Mouse (Mus musculus): ENCODE data around the gene Chkb. TPM values are rescaled to one million over a fixed set of nuclear protein-coding genes. Genes with fewer than 3 reads are reported as not detected.

Chkb gene
- total and polyA plus RNA-seq, 2 experiments from 2014 or later: 65.4 to 105 TPM

GRCm38 (mm10) chr15:89454857-89455256, 25.1 kb upstream of the Chkb start:
- peaks cover 9% of the 10 kb centered on the region for H3K4me1 ChIP-seq (ENCODE audit: insufficient read depth, low read length)
- 20% methylated on average over 4 of the region's 6 CpGs for WGBS
- H3K4me3 ChIP-seq (ENCODE audit: low read length): peak overlapping the region; percentile 66
- TF ChIP-seq CTCF (IDR thresholded peaks at IDR 0.05; ENCODE audit: low read depth): no peak
- H3K36me3 ChIP-seq (ENCODE audit: insufficient read depth, low read length): peaks cover 31% of the 10 kb centered on the region
- no peaks in the 10 kb centered on the region for H3K27me3 ChIP-seq (ENCODE audit: insufficient read depth, low read length)
- H3K9ac ChIP-seq (replicated peaks; ENCODE audit: low read length): peak overlapping the region; percentile 80
- no peaks in the 10 kb centered on the region for H3K9me3 ChIP-seq (ENCODE audit: low read length)
- H3K4me2 ChIP-seq (ENCODE audit: low read depth, low read length): peak overlapping the region; percentile 75
- peak overlapping the region; percentile 90 for H3K27ac ChIP-seq
- DNase-seq (ENCODE audit: low spot score): no peak
- peak; percentile 25; the same call in 1 of the 2 replicates for ATAC-seq

GRCm38 (mm10) chr15:89453865-89454478, 24.3 kb upstream of the Chkb start, which contains the start of gene Mapk8ip2:
Gene Mapk8ip2, plus strand, starts transcription at chr15:89453913.
- H3K9me3 ChIP-seq (ENCODE audit: low read length): no peaks in the 10 kb centered on the region
- peak within 1 kb of the TSS; percentile 90 for H3K27ac ChIP-seq
- under 1% methylated on average over 52 of the region's 53 CpGs for WGBS
- no peak for TF ChIP-seq CTCF (IDR thresholded peaks at IDR 0.05; ENCODE audit: low read depth)
- peaks cover 9% of the 10 kb centered on the region for H3K4me1 ChIP-seq (ENCODE audit: insufficient read depth, low read length)
- no peaks in the 10 kb centered on the region for H3K27me3 ChIP-seq (ENCODE audit: insufficient read depth, low read length)
- peak within 1 kb of the TSS; percentile 66 for H3K4me3 ChIP-seq (ENCODE audit: low read length)
- peaks cover 23% of the 10 kb centered on the region for H3K36me3 ChIP-seq (ENCODE audit: insufficient read depth, low read length)
- peak within 1 kb of the TSS; percentile 75 for H3K4me2 ChIP-seq (ENCODE audit: low read depth, low read length)
- DNase-seq (ENCODE audit: low spot score) (peak; percentile 73), ATAC-seq (peak; percentile 80)
- H3K9ac ChIP-seq (replicated peaks; ENCODE audit: low read length): peak within 1 kb of the TSS; percentile 80

GRCm38 (mm10) chr15:89452906-89453864, 23.5 kb upstream of the Chkb start:
- TF ChIP-seq CTCF (IDR thresholded peaks at IDR 0.05; ENCODE audit: low read depth): 0 out of 2 replicates have a peak, but pooled peaks have one; percentile 2
- H3K4me1 ChIP-seq (ENCODE audit: insufficient read depth, low read length): peaks cover 9% of the 10 kb centered on the region
- H3K36me3 ChIP-seq (ENCODE audit: insufficient read depth, low read length): peaks cover 15% of the 10 kb centered on the region; the same call in 1 of the 2 replicates
- H3K4me3 ChIP-seq (ENCODE audit: low read length): peak overlapping the region; percentile 66
- DNase-seq (ENCODE audit: low spot score) (peak; percentile 59), ATAC-seq (peak; percentile 77)
- peak overlapping the region; percentile 80 for H3K9ac ChIP-seq (replicated peaks; ENCODE audit: low read length)
- WGBS: 4% methylated on average over 24 of the region's 24 CpGs
- peak overlapping the region; percentile 75 for H3K4me2 ChIP-seq (ENCODE audit: low read depth, low read length)
- no peaks in the 10 kb centered on the region for H3K27me3 ChIP-seq (ENCODE audit: insufficient read depth, low read length)
- H3K9me3 ChIP-seq (ENCODE audit: low read length): no peaks in the 10 kb centered on the region
- H3K27ac ChIP-seq: peak overlapping the region; percentile 90

GRCm38 (mm10) chr15:89442486-89443070, 12.9 kb upstream of the Chkb start:
- Histone ChIP-seq H3K9me3 (ENCODE audit: low read length) (no peaks in the 10 kb centered on the region), H3K27ac (no peak overlapping the region), H3K36me3 (ENCODE audit: insufficient read depth, low read length) (no peaks in the 10 kb centered on the region), H3K4me3 (ENCODE audit: low read length) (no peak overlapping the region), H3K27me3 (ENCODE audit: insufficient read depth, low read length) (no peaks in the 10 kb centered on the region), H3K9ac (replicated peaks; ENCODE audit: low read length) (no peak overlapping the region), H3K4me2 (ENCODE audit: low read depth, low read length) (no peak overlapping the region), H3K4me1 (ENCODE audit: insufficient read depth, low read length) (no peaks in the 10 kb centered on the region)
- WGBS: 42% methylated on average over 8 of the region's 8 CpGs
- ATAC-seq (no peak), DNase-seq (ENCODE audit: low spot score) (peak; percentile 61)
- peak; percentile 58 for TF ChIP-seq CTCF (IDR thresholded peaks at IDR 0.05; ENCODE audit: low read depth)

- no peaks in the 10 kb centered on the region for H3K9me3 ChIP-seq (ENCODE audit: low read length)
- ATAC-seq: no peak
- 83% methylated on average over 5 of the region's 5 CpGs for WGBS
- no peak for TF ChIP-seq CTCF (IDR thresholded peaks at IDR 0.05; ENCODE audit: low read depth)
- DNase-seq (ENCODE audit: low spot score): no peak
- H3K36me3 ChIP-seq (ENCODE audit: insufficient read depth, low read length): no peaks in the 10 kb centered on the region
- no peak overlapping the region for H3K27ac ChIP-seq
- no peak overlapping the region for H3K9ac ChIP-seq (replicated peaks; ENCODE audit: low read length)
- no peak overlapping the region for H3K4me3 ChIP-seq (ENCODE audit: low read length)
- no peaks in the 10 kb centered on the region for H3K27me3 ChIP-seq (ENCODE audit: insufficient read depth, low read length)
- H3K4me2 ChIP-seq (ENCODE audit: low read depth, low read length): no peak overlapping the region
- H3K4me1 ChIP-seq (ENCODE audit: insufficient read depth, low read length): no peaks in the 10 kb centered on the region
Measured at GRCm38 (mm10) chr15:89435878-89436277, 6.2 kb upstream of the Chkb start.

- 78% methylated on average over 3 of the region's 3 CpGs for WGBS
- no peak for TF ChIP-seq CTCF (IDR thresholded peaks at IDR 0.05; ENCODE audit: low read depth)
- DNase-seq (ENCODE audit: low spot score): no peak
- H3K4me2 ChIP-seq (ENCODE audit: low read depth, low read length): no peak overlapping the region
- no peaks in the 10 kb centered on the region for H3K36me3 ChIP-seq (ENCODE audit: insufficient read depth, low read length)
- H3K9me3 ChIP-seq (ENCODE audit: low read length): no peaks in the 10 kb centered on the region
- no peaks in the 10 kb centered on the region for H3K4me1 ChIP-seq (ENCODE audit: insufficient read depth, low read length)
- H3K27ac ChIP-seq: no peak overlapping the region
- ATAC-seq: no peak
- no peaks in the 10 kb centered on the region for H3K27me3 ChIP-seq (ENCODE audit: insufficient read depth, low read length)
- H3K9ac ChIP-seq (replicated peaks; ENCODE audit: low read length): no peak overlapping the region
- no peak overlapping the region for H3K4me3 ChIP-seq (ENCODE audit: low read length)
Measured at GRCm38 (mm10) chr15:89434136-89434535, 4.4 kb upstream of the Chkb start.

All from hindbrain, postnatal 0 days (tissue).